Mouse (Mus musculus) myocyte (in vitro differentiated cells): Measurements from ENCODE around the gene Inhbb. TPM values are rescaled to one million over a fixed set of nuclear protein-coding genes. Genes with fewer than 3 reads are reported as not detected.

ENCODE experiments used
- H3K27me3 ChIP-seq: one replicate; pipeline ENCODE4 v1.6.1; 2011; ENCODE audit not compliant: control insufficient read depth, insufficient read depth, insufficient read length
- H3K36me3 ChIP-seq: one replicate; pipeline ENCODE4 v1.6.1; 2011; ENCODE audit not compliant: control insufficient read depth, insufficient read depth
- H3K4me2 ChIP-seq: one replicate; pipeline ENCODE4 v1.6.1; 2011; ENCODE audit warnings: low read depth, control low read depth
- H3K4me3 ChIP-seq: one replicate; pipeline ENCODE4 v1.5.1; 2011; ENCODE audit warnings: mild to moderate bottlenecking, control low read depth, moderate library complexity
- H3K79me2 ChIP-seq: one replicate; pipeline ENCODE4 v1.6.1; 2011; ENCODE audit not compliant: control insufficient read depth, insufficient read depth
- H3ac ChIP-seq: one replicate; pipeline ENCODE4 v1.6.1; 2011; ENCODE audit not compliant: control insufficient read depth, insufficient read length
- CEBPB ChIP-seq: IDR thresholded peaks from 2 replicates; pipeline ENCODE4 v1.6.1; 2011; ENCODE audit warnings: mild to moderate bottlenecking, moderate library complexity; ENCODE audit not compliant: poor library complexity, insufficient read depth, severe bottlenecking
- E2F4 ChIP-seq: IDR thresholded peaks from one replicate; pipeline ENCODE4 v1.6.1; 2011; ENCODE audit warnings: mild to moderate bottlenecking, control low read depth, moderate library complexity; ENCODE audit not compliant: insufficient read depth
- MAX ChIP-seq: IDR thresholded peaks from one replicate; pipeline ENCODE4 v1.6.1; 2011; ENCODE audit warnings: low read depth, mild to moderate bottlenecking, control low read depth
- MYOD1 ChIP-seq, 3 experiments: IDR thresholded peaks; one replicate each; pipeline ENCODE4 v1.6.1; 2011; ENCODE audit warnings: control low read depth in 2 of 3, low read depth in 2 of 3, mild to moderate bottlenecking in 2 of 3, moderate library complexity in 1 of 3; ENCODE audit not compliant: insufficient read length in 2 of 3, control insufficient read depth in 1 of 3
- MYOG ChIP-seq, 3 experiments: IDR thresholded peaks; one replicate each; pipeline ENCODE4 v1.6.1; 2011; ENCODE audit warnings: control low read depth in 2 of 3, low read depth in 2 of 3, mild to moderate bottlenecking in 2 of 3; ENCODE audit not compliant: insufficient read length in 2 of 3, control insufficient read depth in 1 of 3, insufficient read depth in 1 of 3
- POLR2A ChIP-seq: IDR thresholded peaks from one replicate; pipeline ENCODE4 v1.6.1; 2011; ENCODE audit warnings: low read depth, mild to moderate bottlenecking, control low read depth, moderate library complexity; ENCODE audit not compliant: insufficient read length
- POLR2AphosphoS2 ChIP-seq: IDR thresholded peaks from one replicate; pipeline ENCODE4 v1.6.1; 2011; ENCODE audit warnings: low read depth, control low read depth; ENCODE audit not compliant: insufficient read length
- REST ChIP-seq: IDR thresholded peaks from one replicate; pipeline ENCODE4 v1.6.1; 2011; ENCODE audit warnings: mild to moderate bottlenecking, control low read depth, moderate library complexity; ENCODE audit not compliant: insufficient read depth, insufficient read length
- SRF ChIP-seq: IDR thresholded peaks from one replicate; pipeline ENCODE4 v1.6.1; 2011; ENCODE audit warnings: low read depth; ENCODE audit not compliant: control insufficient read depth, insufficient read length
- TCF12 ChIP-seq: IDR thresholded peaks from one replicate; pipeline ENCODE4 v1.6.1; 2011; ENCODE audit warnings: mild to moderate bottlenecking, control low read depth; ENCODE audit not compliant: poor library complexity, insufficient read depth, severe bottlenecking
- TCF3 ChIP-seq: IDR thresholded peaks from one replicate; pipeline ENCODE4 v1.6.1; 2011; ENCODE audit warnings: low read depth, control low read depth; ENCODE audit not compliant: insufficient read length
- USF1 ChIP-seq: IDR thresholded peaks from one replicate; pipeline ENCODE4 v1.6.1; 2011; ENCODE audit warnings: low read depth, mild to moderate bottlenecking, control low read depth, moderate library complexity
- polyA plus RNA-seq: library from polyadenylated mRNA; unstranded; fragments of >200 nt; fragmentation: generic; extraction: Trizol; gene quantifications from one replicate; pipeline ENCODE4 v1.2.1, GENCODE M21; 2012; ENCODE audit warnings: missing spikeins

Inhbb gene
- polyA plus RNA-seq, 1 experiment, result 8.3 TPM

GRCm38 (mm10) chr1:119388664-119389396 lies 33.2 kb downstream of the Inhbb start:
- no peaks in the 10 kb centered on the region for H3K27me3 ChIP-seq
- H3K4me3 ChIP-seq, result no peak overlapping the region
- H3K36me3 ChIP-seq, result no peaks in the 10 kb centered on the region
- H3K4me2 ChIP-seq, result no peak overlapping the region
- no peak for TF ChIP-seq CEBPB
- no peak for TF ChIP-seq TCF12
- TF ChIP-seq POLR2A, result no peak
- TF ChIP-seq MYOG (IDR thresholded peaks at IDR 0.05; ENCODE audit: control insufficient read depth in 1 of 3, insufficient read depth in 1 of 3, insufficient read length in 2 of 3, low read depth in 2 of 3), result no peak
- TF ChIP-seq REST, result no peak
- TF ChIP-seq TCF3, result no peak
- TF ChIP-seq POLR2AphosphoS2, result no peak
- no peak for TF ChIP-seq MAX
- TF ChIP-seq MYOD1 (IDR thresholded peaks at IDR 0.05; ENCODE audit: control insufficient read depth in 1 of 3, insufficient read length in 2 of 3, low read depth in 2 of 3), result no peak
- no peak for TF ChIP-seq E2F4
- no peaks in the 10 kb centered on the region for H3K79me2 ChIP-seq
- H3ac ChIP-seq, result no peak overlapping the region

- Histone ChIP-seq H3K4me3 (no peak overlapping the region), H3ac (no peak overlapping the region), H3K79me2 (no peaks in the 10 kb centered on the region), H3K36me3 (no peaks in the 10 kb centered on the region), H3K4me2 (no peak overlapping the region), H3K27me3 (no peaks in the 10 kb centered on the region)
- TF ChIP-seq REST (no peak), MAX (no peak), E2F4 (no peak), CEBPB (no peak), SRF (no peak), POLR2AphosphoS2 (no peak), MYOD1 (IDR thresholded peaks at IDR 0.05; ENCODE audit: control insufficient read depth in 1 of 3, insufficient read length in 2 of 3, low read depth in 2 of 3) (no peak), TCF12 (no peak), TCF3 (no peak), USF1 (no peak), MYOG (IDR thresholded peaks at IDR 0.05; ENCODE audit: control insufficient read depth in 1 of 3, insufficient read depth in 1 of 3, insufficient read length in 2 of 3, low read depth in 2 of 3) (no peak), POLR2A (no peak)
Observed at GRCm38 (mm10) chr1:119386306-119386705, 35.7 kb downstream of the Inhbb start.

GRCm38 (mm10) chr1:119383916-119384315 lies 38.1 kb downstream of the Inhbb start:
- no peaks in the 10 kb centered on the region for H3K36me3 ChIP-seq
- no peaks in the 10 kb centered on the region for H3K79me2 ChIP-seq
- TF ChIP-seq TCF3 (no peak), MAX (no peak), POLR2A (no peak), SRF (no peak), POLR2AphosphoS2 (no peak), CEBPB (no peak)
- H3K4me2 ChIP-seq, result no peak overlapping the region
- H3ac ChIP-seq, result no peak overlapping the region
- no peak overlapping the region for H3K4me3 ChIP-seq
- H3K27me3 ChIP-seq, result no peaks in the 10 kb centered on the region

- Histone ChIP-seq H3K27me3 (no peaks in the 10 kb centered on the region), H3ac (no peak overlapping the region), H3K4me2 (no peak overlapping the region), H3K36me3 (no peaks in the 10 kb centered on the region), H3K79me2 (no peaks in the 10 kb centered on the region), H3K4me3 (no peak overlapping the region)
- no peak for TF ChIP-seq E2F4
- TF ChIP-seq USF1, result no peak
- no peak for TF ChIP-seq POLR2AphosphoS2
- no peak for TF ChIP-seq CEBPB
- no peak for TF ChIP-seq POLR2A
- no peak for TF ChIP-seq TCF12
- no peak for TF ChIP-seq SRF
- TF ChIP-seq MYOG (IDR thresholded peaks at IDR 0.05; ENCODE audit: control insufficient read depth in 1 of 3, insufficient read depth in 1 of 3, insufficient read length in 2 of 3, low read depth in 2 of 3), result no peak
- TF ChIP-seq REST, result no peak
- no peak for TF ChIP-seq MAX
- no peak for TF ChIP-seq TCF3
- no peak for TF ChIP-seq MYOD1 (IDR thresholded peaks at IDR 0.05; ENCODE audit: control insufficient read depth in 1 of 3, insufficient read length in 2 of 3, low read depth in 2 of 3)
Observed at GRCm38 (mm10) chr1:119380609-119381008, 41.4 kb downstream of the Inhbb start.

- no peak for TF ChIP-seq MYOG (IDR thresholded peaks at IDR 0.05; ENCODE audit: control insufficient read depth in 1 of 3, insufficient read depth in 1 of 3, insufficient read length in 2 of 3, low read depth in 2 of 3)
- TF ChIP-seq TCF3, result no peak
- no peak for TF ChIP-seq POLR2A
- no peak for TF ChIP-seq E2F4
- TF ChIP-seq REST, result no peak
- TF ChIP-seq POLR2AphosphoS2, result no peak
- TF ChIP-seq MYOD1 (IDR thresholded peaks at IDR 0.05; ENCODE audit: control insufficient read depth in 1 of 3, insufficient read length in 2 of 3, low read depth in 2 of 3), result no peak
- Histone ChIP-seq H3ac (no peak overlapping the region), H3K36me3 (no peaks in the 10 kb centered on the region), H3K4me2 (no peak overlapping the region), H3K79me2 (no peaks in the 10 kb centered on the region), H3K4me3 (no peak overlapping the region), H3K27me3 (no peaks in the 10 kb centered on the region)
Observed at GRCm38 (mm10) chr1:119375376-119375775, 46.7 kb downstream of the Inhbb start.
